Mouse (Mus musculus) embryonic fibroblast, embryonic 13.5 days (primary cell): ENCODE results near the gene Hyal3. TPM values are rescaled to one million over a fixed set of nuclear protein-coding genes. Genes with fewer than 3 reads are reported as not detected.

Experiments
- H3K27ac ChIP-seq: 2 replicates; pipeline ENCODE4 v1.5.1; 2012; ENCODE audit warnings: low read length, control low read depth, inconsistent platforms; ENCODE audit not compliant: insufficient read depth
- H3K4me1 ChIP-seq: 2 replicates; pipeline ENCODE4 v1.6.1; 2011; ENCODE audit warnings: low read length; ENCODE audit not compliant: control insufficient read depth, insufficient read depth
- H3K4me3 ChIP-seq: 2 replicates; pipeline ENCODE4 v1.5.1; 2011; ENCODE audit warnings: mild to moderate bottlenecking, control low read depth, low read length; ENCODE audit not compliant: insufficient read depth
- CTCF ChIP-seq: IDR thresholded peaks from 2 replicates; pipeline ENCODE4 v1.5.1; 2011; ENCODE audit warnings: mild to moderate bottlenecking, control low read depth, low read length, moderate library complexity, borderline replicate concordance; ENCODE audit not compliant: insufficient read depth
- POLR2A ChIP-seq: IDR thresholded peaks from 2 replicates; pipeline ENCODE4 v1.6.1; 2011; ENCODE audit warnings: low read depth, mild to moderate bottlenecking, control low read depth, low read length, moderate library complexity
- polyA plus RNA-seq: library from polyadenylated mRNA; stranded (reverse); fragments of >200 nt; gene quantifications from 2 replicates; pipeline ENCODE4 v1.2.4, GENCODE M21; 2011; ENCODE audit warnings: low read depth; ENCODE audit not compliant: missing spikeins, insufficient read length

Hyal3 gene
- polyA plus RNA-seq, 1 experiment = 0.76 TPM

DNA sequence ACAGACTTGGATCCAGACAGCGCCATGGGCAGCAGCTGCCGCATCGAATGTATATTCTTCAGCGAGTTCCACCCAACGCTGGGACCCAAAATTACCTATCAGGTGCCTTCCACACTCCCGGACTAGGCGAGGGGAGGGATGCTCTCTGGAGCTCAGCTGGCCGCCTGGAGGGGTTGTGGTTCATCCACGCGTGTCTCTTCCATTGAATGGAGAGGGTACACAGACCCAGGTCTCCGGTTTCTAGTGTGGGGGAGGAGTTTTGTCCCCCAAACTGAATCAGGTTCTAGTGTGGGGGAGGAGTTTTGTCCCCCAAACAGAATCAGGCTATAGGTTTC, 38.3 kb upstream of the Hyal3 start:
- Histone ChIP-seq H3K4me1 (0 out of 2 replicates have a peak, but pooled peaks cover 3% of the 10 kb centered on the region), H3K4me3 (peak overlapping the region; percentile 62), H3K27ac (no peak overlapping the region)
- TF ChIP-seq POLR2A (no peak), CTCF (no peak)

- Histone ChIP-seq H3K27ac (no peak overlapping the region), H3K4me3 (peak overlapping the region; percentile 62), H3K4me1 (0 out of 2 replicates have a peak, but pooled peaks cover 3% of the 10 kb centered on the region)
- TF ChIP-seq POLR2A = no peak
- TF ChIP-seq CTCF = no peak
Measured at GRCm38 (mm10) chr9:107542721-107543120, 37.9 kb upstream of the Hyal3 start.

- no peak overlapping the region for H3K4me3 ChIP-seq
- H3K4me1 ChIP-seq = 0 out of 2 replicates have a peak, but pooled peaks cover 3% of the 10 kb centered on the region
- H3K27ac ChIP-seq = no peak overlapping the region
- TF ChIP-seq CTCF (no peak), POLR2A (no peak)
Measured at GRCm38 (mm10) chr9:107543299-107543698, 37.3 kb upstream of the Hyal3 start.

DNA sequence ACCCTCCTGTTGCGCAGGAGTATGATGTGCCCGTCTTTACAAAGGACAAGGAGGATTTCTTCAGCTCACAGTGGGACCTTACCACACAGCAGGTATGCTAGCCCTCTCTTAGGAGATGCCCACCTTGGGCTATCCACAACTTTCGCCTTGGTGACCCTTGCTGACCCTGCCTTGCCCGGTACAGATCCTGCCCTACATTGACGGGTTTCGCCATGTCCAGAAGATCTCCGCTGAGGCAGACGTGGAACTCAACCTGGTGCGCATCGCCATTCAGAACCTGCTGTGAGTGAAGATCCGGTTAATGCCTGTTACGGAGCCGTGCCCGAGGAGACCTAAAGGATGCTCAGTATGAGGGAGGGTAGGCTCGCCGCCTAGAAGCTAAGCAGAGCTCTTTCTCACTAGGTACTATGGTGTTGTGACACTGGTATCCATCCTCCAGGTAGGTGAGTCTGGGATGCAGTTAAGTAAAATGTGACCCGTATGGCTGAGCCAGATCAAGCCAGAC, 36.4 kb upstream of the Hyal3 start:
- Histone ChIP-seq H3K4me1 (0 out of 2 replicates have a peak, but pooled peaks cover 3% of the 10 kb centered on the region), H3K4me3 (no peak overlapping the region), H3K27ac (no peak overlapping the region)
- TF ChIP-seq CTCF (no peak), POLR2A (no peak)

GRCm38 (mm10) chr9:107544729-107545128, 35.9 kb upstream of the Hyal3 start:
- no peak overlapping the region for H3K27ac ChIP-seq
- no peak overlapping the region for H3K4me3 ChIP-seq
- 0 out of 2 replicates have a peak, but pooled peaks cover 3% of the 10 kb centered on the region for H3K4me1 ChIP-seq
- no peak for TF ChIP-seq POLR2A
- no peak for TF ChIP-seq CTCF

- no peak overlapping the region for H3K27ac ChIP-seq
- H3K4me3 ChIP-seq = no peak overlapping the region
- TF ChIP-seq CTCF (no peak), POLR2A (no peak)
- 0 out of 2 replicates have a peak, but pooled peaks cover 3% of the 10 kb centered on the region for H3K4me1 ChIP-seq
Measured at GRCm38 (mm10) chr9:107545199-107545598, 35.4 kb upstream of the Hyal3 start.

GRCm38 (mm10) chr9:107545602-107546001, 35.0 kb upstream of the Hyal3 start:
- Histone ChIP-seq H3K4me1 (0 out of 2 replicates have a peak, but pooled peaks cover 3% of the 10 kb centered on the region), H3K27ac (no peak overlapping the region), H3K4me3 (no peak overlapping the region)
- TF ChIP-seq POLR2A (no peak), CTCF (peak; percentile 75)

DNA sequence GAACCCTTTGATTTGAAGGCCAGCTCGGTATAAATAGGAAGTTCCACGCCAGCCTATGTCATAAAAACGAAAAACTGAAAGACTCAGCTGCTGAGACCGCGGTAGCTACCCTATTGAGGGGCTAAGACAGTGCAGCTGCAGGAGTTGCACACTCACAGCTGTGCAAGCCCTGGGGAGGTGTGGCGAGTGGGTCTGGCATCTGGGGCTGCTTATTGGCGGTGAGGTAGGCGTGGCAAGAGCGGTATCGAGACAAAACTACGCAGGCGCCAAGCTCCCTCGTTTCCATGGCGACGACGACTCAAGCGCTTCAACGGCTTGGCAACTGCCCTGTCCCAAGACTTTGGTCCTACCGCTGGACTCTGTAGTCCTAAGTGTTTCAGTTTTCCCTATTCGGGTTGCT, 33.6 kb upstream of the Hyal3 start, which contains the start of gene Zmynd10:
Gene Zmynd10, plus strand, starts transcription at position 273 of the 400 bp plus-strand sequence.
- no peaks in the 10 kb centered on the region; the same call in 1 of the 2 replicates for H3K4me1 ChIP-seq
- no peak for TF ChIP-seq POLR2A
- no peak for TF ChIP-seq CTCF

DNA sequence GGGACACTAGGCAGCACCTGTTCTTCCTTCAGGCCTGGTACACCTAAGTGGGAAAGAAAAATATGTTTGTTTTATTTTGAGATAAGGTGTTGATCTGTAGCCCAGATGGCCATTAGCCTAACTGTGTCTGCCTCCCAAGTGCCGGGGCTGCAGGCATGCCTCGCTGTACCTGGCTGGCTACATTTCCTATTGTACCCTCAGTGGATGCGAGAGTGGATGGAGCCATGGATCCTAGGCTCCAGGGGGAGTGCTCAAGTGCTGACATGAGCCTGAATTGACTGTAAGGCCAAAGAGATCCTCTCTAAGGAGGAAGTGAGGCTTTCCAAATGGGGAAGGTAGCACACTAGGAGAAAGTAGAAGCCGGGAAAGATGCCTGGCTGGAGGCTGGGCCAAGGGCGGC, 32.7 kb upstream of the Hyal3 start:
- Histone ChIP-seq H3K4me1 (peaks cover 5% of the 10 kb centered on the region; the same call in 1 of the 2 replicates), H3K4me3 (no peak overlapping the region), H3K27ac (no peak overlapping the region)
- no peak for TF ChIP-seq POLR2A
- TF ChIP-seq CTCF = no peak

More for the DNA sequence above, 33.6 kb upstream of the Hyal3 start, which contains the start of gene Zmynd10:
- Histone ChIP-seq H3K4me3 (no peak within 1 kb of the TSS), H3K27ac (no peak within 1 kb of the TSS)

- Histone ChIP-seq H3K4me3 (no peak overlapping the region), H3K4me1 (peaks cover 5% of the 10 kb centered on the region; the same call in 1 of the 2 replicates), H3K27ac (no peak overlapping the region)
- TF ChIP-seq CTCF (no peak), POLR2A (no peak)
Measured at GRCm38 (mm10) chr9:107548820-107549219, 31.8 kb upstream of the Hyal3 start.
